In genomic region chr14:101617680-101618079, GRCm38 (mm10) we compare ENCODE assay signal across 24 mouse cellular contexts. TPM values are rescaled to one million over a fixed set of nuclear protein-coding genes. Genes with fewer than 3 reads are reported as not detected.
DNase-seq lines count a peak whose midpoint lies in the region; ATAC-seq and TF ChIP-seq lines count a peak whose summit lies in the region.
"Had no signal": no experiment of that assay in that cellular context is flagged by ENCODE, and none has a peak within 500 bp of the region (broad histone marks: within the 10 kb centered on the region; RNA-seq: fewer than 3 reads in every experiment).

No protein-coding gene starts in this region.

- no peak for DNase-seq in lung, embryonic 14.5 days
- no peak for DNase-seq in lung, postnatal 10 days
- peak; percentile 36 for DNase-seq in CH12.LX (ENCODE audit: extremely low read depth)
- peak; percentile 28 for DNase-seq in ZHBTc4 (ENCODE audit: low read depth, low spot score)
- DNase-seq in splenic B cell, adult 2 months (ENCODE audit: low read depth, low spot score) = peak; percentile 31
- DNase-seq in urinary bladder, postnatal 14 days (ENCODE audit: low spot score) = no peak
- DNase-seq in ovary, postnatal 10 days (ENCODE audit: low spot score) = no peak
- DNase-seq in spleen, adult 12 weeks (ENCODE audit: low spot score) = no peak
- DNase-seq: adrenal gland, adult 2 months; cerebellum, adult 11-12 months; cerebellum, postnatal 10 days; forebrain, postnatal 0 days; gastrocnemius, postnatal 25 days; kidney, adult 8-10 months; kidney, postnatal 10 days; lung, postnatal 4 days; thymus, adult 18-20 months had no signal

- no peak overlapping the region for H3K4me3 ChIP-seq in lung, embryonic 14.5 days (ENCODE audit: low read depth, low read length)
- H3K4me3 ChIP-seq in CH12.LX (replicated peaks in 1 of 3; ENCODE audit: low read depth in 2 of 3, low read length in 2 of 3, poor library complexity in 1 of 3) = no peak overlapping the region
- H3K4me3 ChIP-seq: hindbrain, embryonic 13.5 days; lung, embryonic 15.5 days; midbrain, embryonic 10.5 days; myocyte; neural tube, embryonic 13.5 days; stomach, embryonic 15.5 days had no signal

- no peaks in the 10 kb centered on the region for H3K9me3 ChIP-seq in lung, embryonic 14.5 days (ENCODE audit: low read depth, low read length)
- no peaks in the 10 kb centered on the region for H3K9me3 ChIP-seq in CH12.LX (replicated peaks; ENCODE audit: low read length)
- H3K9me3 ChIP-seq: hindbrain, embryonic 13.5 days; lung, embryonic 15.5 days; midbrain, embryonic 10.5 days; neural tube, embryonic 13.5 days; stomach, embryonic 15.5 days had no signal

- H3K27me3 ChIP-seq in lung, embryonic 14.5 days (ENCODE audit: insufficient read depth, low read length) = no peaks in the 10 kb centered on the region
- H3K27me3 ChIP-seq in CH12.LX (replicated peaks) = no peaks in the 10 kb centered on the region
- no peaks in the 10 kb centered on the region for H3K27me3 ChIP-seq in splenic B cell, adult 2 months (ENCODE audit: control insufficient read depth, insufficient read depth, low read length, poor library complexity, severe bottlenecking)
- H3K27me3 ChIP-seq: hindbrain, embryonic 13.5 days; lung, embryonic 15.5 days; neural tube, embryonic 13.5 days; stomach, embryonic 15.5 days had no signal

- H3K79me2 ChIP-seq in CH12.LX (replicated peaks; ENCODE audit: control insufficient read depth, extremely low read depth, insufficient read depth, poor library complexity, severe bottlenecking) = no peaks in the 10 kb centered on the region

- no peak for TF ChIP-seq EP300 in CH12.LX (IDR thresholded peaks at IDR 0.05; ENCODE audit: low read length)

- TF ChIP-seq RAD21 in CH12.LX (IDR thresholded peaks at IDR 0.05; ENCODE audit: low read depth, low read length) = peak; percentile 6; the same call in 1 of the 2 replicates

- no peaks in the 10 kb centered on the region for H3K4me1 ChIP-seq in lung, embryonic 14.5 days (ENCODE audit: insufficient read depth)
- H3K4me1 ChIP-seq in CH12.LX (ENCODE audit: control insufficient read depth in 1 of 2, insufficient read depth in 2 of 2) = peaks cover 0 to 12% of the 10 kb centered on the region in 2 experiments; a peak in 2 of 4 replicates
- H3K4me1 ChIP-seq: lung, embryonic 15.5 days; neural tube, embryonic 13.5 days; stomach, embryonic 15.5 days had no signal

- H3K4me2 ChIP-seq in lung, embryonic 14.5 days = no peak overlapping the region
- no peak overlapping the region for H3K4me2 ChIP-seq in CH12.LX (ENCODE audit: insufficient read depth, low read depth, poor library complexity, severe bottlenecking)
- H3K4me2 ChIP-seq: hindbrain, embryonic 13.5 days; lung, embryonic 15.5 days; neural tube, embryonic 13.5 days; stomach, embryonic 15.5 days had no signal

- H3K36me3 ChIP-seq in lung, embryonic 14.5 days (ENCODE audit: insufficient read depth) = no peaks in the 10 kb centered on the region
- no peaks in the 10 kb centered on the region for H3K36me3 ChIP-seq in CH12.LX (replicated peaks in 1 of 2; ENCODE audit: control insufficient read depth in 1 of 2, insufficient read depth in 1 of 2, low read length in 1 of 2)
- no peaks in the 10 kb centered on the region for H3K36me3 ChIP-seq in splenic B cell, adult 2 months (ENCODE audit: control insufficient read depth, insufficient read depth, low read length, poor library complexity, severe bottlenecking)
- H3K36me3 ChIP-seq: hindbrain, embryonic 13.5 days; lung, embryonic 15.5 days; midbrain, embryonic 10.5 days; neural tube, embryonic 13.5 days; stomach, embryonic 15.5 days had no signal

- 89% methylated on average over 5 of the region's 5 CpGs for WGBS in lung, embryonic 14.5 days

- TF ChIP-seq CTCF in lung, embryonic 14.5 days (IDR thresholded peaks at IDR 0.05; ENCODE audit: low read depth) = 0 out of 2 replicates have a peak, but pooled peaks have one; percentile 15
- peak in 1 of 2 experiments; percentile 46; a peak in 2 of 4 replicates for TF ChIP-seq CTCF in CH12.LX (conservative IDR thresholded peaks at IDR 0.05 in 1 of 2, IDR thresholded peaks at IDR 0.05 in 1 of 2; ENCODE audit: low read depth in 2 of 2, low read length in 2 of 2)

- no peak overlapping the region for H3K27ac ChIP-seq in lung, embryonic 14.5 days (ENCODE audit: low read depth)
- H3K27ac ChIP-seq in CH12.LX (ENCODE audit: insufficient read depth, low read depth) = no peak overlapping the region
- H3K27ac ChIP-seq: hindbrain, embryonic 13.5 days; lung, embryonic 15.5 days; midbrain, embryonic 10.5 days; neural tube, embryonic 13.5 days; stomach, embryonic 15.5 days had no signal

- no peak for ATAC-seq in lung, embryonic 14.5 days (ENCODE audit: insufficient read depth)
- ATAC-seq: forebrain, postnatal 0 days; midbrain, embryonic 16.5 days had no signal

- H3K9ac ChIP-seq in lung, embryonic 14.5 days = no peak overlapping the region
- no peak overlapping the region for H3K9ac ChIP-seq in CH12.LX (ENCODE audit: insufficient read depth, low read depth)
- H3K9ac ChIP-seq: forebrain, postnatal 0 days; hindbrain, embryonic 13.5 days; lung, embryonic 15.5 days; neural tube, embryonic 13.5 days; stomach, embryonic 15.5 days had no signal

- no peak for TF ChIP-seq POLR2A in CH12.LX (IDR thresholded peaks at IDR 0.05; ENCODE audit: low read depth, low read length)

- dilution Hi-C loops in CH12.LX (cut with MboI; ENCODE audit: extremely low pct_ligation_motif_present, extremely low pct_unique_long_range_greater_than_20kb, low sequenced_read_pairs) = no loop called here

- in situ Hi-C loops in CH12.LX (cut with MboI; ENCODE audit: low pct_ligation_motif_present, low pct_unique_long_range_greater_than_20kb, low sequenced_read_pairs) = no loop called here

TF ChIP-seq in CH12.LX, 34 proteins besides CTCF, POLR2A, EP300 and RAD21:
- TF ChIP-seq POLR2AphosphoS2 (IDR thresholded peaks at IDR 0.05; ENCODE audit: low read depth, low read length) (no peak), UBTF (IDR thresholded peaks at IDR 0.05; ENCODE audit: low read depth, low read length) (no peak), SMC3 (IDR thresholded peaks at IDR 0.05; ENCODE audit: low read depth, low read length) (no peak), KAT2A (IDR thresholded peaks at IDR 0.05; ENCODE audit: insufficient replicate concordance, low read length) (no peak), USF2 (conservative IDR thresholded peaks at IDR 0.05; ENCODE audit: low read depth, low read length) (no peak), MAZ (IDR thresholded peaks at IDR 0.05; ENCODE audit: low read depth, low read length) (no peak), CHD2 (IDR thresholded peaks at IDR 0.05; ENCODE audit: low read length) (no peak), TBP (conservative IDR thresholded peaks at IDR 0.05; ENCODE audit: low read depth, low read length) (no peak), IRF4 (IDR thresholded peaks at IDR 0.05; ENCODE audit: low read depth, low read length) (no peak), ZNF384 (IDR thresholded peaks at IDR 0.05; ENCODE audit: low read depth, low read length) (no peak), RCOR1 (conservative IDR thresholded peaks at IDR 0.05; ENCODE audit: low read depth, low read length) (no peak), MAX (IDR thresholded peaks at IDR 0.05; ENCODE audit: low read length) (no peak), TCF12 (IDR thresholded peaks at IDR 0.05; ENCODE audit: low read depth, low read length) (no peak), NELFE (IDR thresholded peaks at IDR 0.05; ENCODE audit: low read depth, low read length) (no peak), ZKSCAN1 (IDR thresholded peaks at IDR 0.05; ENCODE audit: borderline replicate concordance, low read depth, low read length) (no peak), JUN (IDR thresholded peaks at IDR 0.05; ENCODE audit: insufficient read depth, low read depth, low read length) (no peak), PAX5 (IDR thresholded peaks at IDR 0.05; ENCODE audit: low read length) (no peak)

RNA-seq across cellular contexts. Expression of gene Tbc1d4, which starts 8.7 kb away (rescaled TPM):
- 12.4 and 13.0 TPM in 2 replicates for polyA plus RNA-seq in lung, embryonic 14.5 days (2014; fragmentation: Nextera tagmentation; extraction: Ambion mirVana)
- total RNA-seq in CH12.LX (2012; rRNA removed) = 18.5 and 20.6 TPM in 2 replicates
- 72.9 and 76.5 TPM in 2 replicates for total RNA-seq in CH12.LX (2014; rRNA removed)
- 64.3 and 71.0 TPM in 2 replicates for polyA plus RNA-seq in CH12.LX (2012; ENCODE audit: insufficient read length, low read depth)

RNA-seq across cellular contexts. Expression of gene Commd6, which starts 22.8 kb away (rescaled TPM):
- polyA plus RNA-seq in lung, embryonic 14.5 days (2014; fragmentation: Nextera tagmentation; extraction: Ambion mirVana) = 75.3 and 88.6 TPM in 2 replicates
- total RNA-seq in CH12.LX (2012; rRNA removed) (53.0 and 56.6 TPM in 2 replicates), CH12.LX (2014; rRNA removed) (125 and 128 TPM in 2 replicates)
- 59.8 and 75.4 TPM in 2 replicates for polyA plus RNA-seq in CH12.LX (2012; ENCODE audit: insufficient read length, low read depth)

RNA-seq across cellular contexts. Expression of gene Uchl3, which starts 36.1 kb away (rescaled TPM):
- polyA plus RNA-seq in lung, embryonic 14.5 days (2014; fragmentation: Nextera tagmentation; extraction: Ambion mirVana) = 150 and 154 TPM in 2 replicates
- total RNA-seq in CH12.LX (2012; rRNA removed) = 101 and 114 TPM in 2 replicates
- 326 and 362 TPM in 2 replicates for total RNA-seq in CH12.LX (2014; rRNA removed)
- 165 and 169 TPM in 2 replicates for polyA plus RNA-seq in CH12.LX (2012; ENCODE audit: insufficient read length, low read depth)

Comparison
In these comparisons a context has a peak if more than half of its experiments do, and no peak if none do; other contexts are left out.
1. DNase-seq: peak in CH12.LX (single experiment), ZHBTc4 (single experiment) and splenic B cell, adult 2 months (single experiment); none in lung, embryonic 14.5 days (single experiment), lung, postnatal 10 days (single experiment), urinary bladder, postnatal 14 days (single experiment), ovary, postnatal 10 days (single experiment) and spleen, adult 12 weeks (single experiment).